Mouse (Mus musculus) erythroblast, embryonic 14.5 days (primary cell): Measurements from ENCODE around the gene Trp73. TPM values are rescaled to one million over a fixed set of nuclear protein-coding genes. Genes with fewer than 3 reads are reported as not detected.
A peak's percentile ranks its signal among the peaks of the same experiment; 100 is the strongest.

ENCODE experiments used
- H3K27me3 ChIP-seq: 2 replicates; pipeline ENCODE4 v1.6.1; 2012; ENCODE audit warnings: inconsistent platforms; ENCODE audit not compliant: control insufficient read depth
- H3K36me3 ChIP-seq: 2 replicates; pipeline ENCODE4 v1.6.1; 2012; ENCODE audit warnings: mild to moderate bottlenecking, inconsistent platforms; ENCODE audit not compliant: control insufficient read depth
- H3K4me1 ChIP-seq: 2 replicates; pipeline ENCODE4 v1.6.1; 2012; ENCODE audit warnings: inconsistent platforms; ENCODE audit not compliant: control insufficient read depth
- H3K4me3 ChIP-seq: replicated peaks from 2 replicates; pipeline ENCODE3; 2012; ENCODE audit warnings: moderate library complexity, mild to moderate bottlenecking, inconsistent platforms
- H3K9me3 ChIP-seq: 2 replicates; pipeline ENCODE4 v1.6.1; 2012; ENCODE audit warnings: low read length, inconsistent platforms, mixed read lengths; ENCODE audit not compliant: control insufficient read depth
- GATA1 ChIP-seq: IDR thresholded peaks from 2 replicates; pipeline ENCODE4 v1.6.1; 2012; ENCODE audit warnings: low read length, inconsistent platforms, mixed read lengths
- TAL1 ChIP-seq: IDR thresholded peaks from 3 replicates; pipeline ENCODE4 v1.6.1; 2012; ENCODE audit warnings: low read length, inconsistent platforms, mixed read lengths
- polyA plus RNA-seq: library from polyadenylated mRNA; stranded (reverse); fragments of >175 nt; gene quantifications from 2 replicates; pipeline ENCODE4 v1.2.3, GENCODE M21; 2012

Gene Trp73
- polyA plus RNA-seq, 1 experiment: 0.11 TPM

DNA sequence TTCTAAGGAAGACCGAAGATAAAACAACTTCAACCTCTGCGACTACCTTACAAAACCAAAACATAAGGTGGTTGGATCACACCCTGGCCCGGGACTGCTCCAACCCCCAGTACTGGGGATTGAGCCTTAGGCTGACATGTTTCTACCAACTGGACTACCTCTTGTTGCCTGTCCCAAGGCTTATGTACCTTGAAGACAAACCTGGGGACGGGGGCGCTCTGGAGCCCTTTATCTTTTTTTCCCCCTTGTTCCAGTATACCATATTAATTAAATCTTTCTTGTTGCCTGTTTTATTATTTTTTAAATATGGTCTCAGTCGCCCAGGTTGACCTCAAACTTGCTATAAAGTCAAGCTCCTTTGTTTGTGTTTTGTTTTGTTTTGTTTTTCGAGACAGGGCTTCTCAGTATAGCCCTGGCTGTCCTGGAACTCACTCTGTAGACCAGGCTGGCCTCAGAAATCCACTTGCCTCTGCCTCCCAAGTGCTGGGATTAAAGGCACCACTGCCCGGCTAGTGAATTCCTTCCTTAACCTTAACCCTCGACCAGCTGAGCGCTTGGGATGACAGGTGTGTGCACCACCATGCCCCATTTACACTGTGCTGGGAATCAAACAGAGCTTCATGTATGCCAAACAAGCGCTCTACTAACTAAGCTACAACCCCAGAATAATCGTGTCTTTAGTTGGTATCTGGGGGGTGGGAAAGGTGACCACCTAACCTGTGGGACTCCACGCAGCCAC lies 128.9 kb downstream of the Trp73 start:
- TF ChIP-seq TAL1 (no peak), GATA1 (no peak)
- Histone ChIP-seq H3K4me3 (peak overlapping the region; percentile 94), H3K36me3 (peaks cover 50% of the 10 kb centered on the region), H3K9me3 (no peaks in the 10 kb centered on the region), H3K4me1 (peaks cover 55% of the 10 kb centered on the region), H3K27me3 (no peaks in the 10 kb centered on the region)

DNA sequence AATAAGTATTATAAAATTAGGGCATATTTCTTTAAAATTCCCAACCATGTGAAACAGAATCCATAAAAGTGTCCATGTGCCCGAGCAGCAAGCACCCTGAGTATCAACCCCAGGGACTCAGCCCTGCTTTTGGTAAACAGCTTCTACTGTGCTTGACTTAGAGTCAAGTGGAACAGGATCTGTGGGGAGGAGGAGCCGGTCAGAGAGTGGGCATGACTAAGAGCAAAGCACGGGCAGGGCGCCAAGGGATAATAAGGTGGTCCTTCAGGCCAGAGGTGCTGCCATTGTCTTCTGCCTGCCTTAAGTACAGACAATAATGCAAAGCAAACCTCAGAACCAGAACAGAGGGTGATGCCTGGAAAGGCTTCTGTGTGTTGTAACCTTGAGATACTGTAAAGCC lies 132.2 kb downstream of the Trp73 start:
- Histone ChIP-seq H3K4me3 (no peak overlapping the region), H3K4me1 (peaks cover 23% of the 10 kb centered on the region), H3K9me3 (no peaks in the 10 kb centered on the region), H3K27me3 (no peaks in the 10 kb centered on the region), H3K36me3 (peaks cover 51% of the 10 kb centered on the region)
- TF ChIP-seq TAL1 (no peak), GATA1 (no peak)

DNA sequence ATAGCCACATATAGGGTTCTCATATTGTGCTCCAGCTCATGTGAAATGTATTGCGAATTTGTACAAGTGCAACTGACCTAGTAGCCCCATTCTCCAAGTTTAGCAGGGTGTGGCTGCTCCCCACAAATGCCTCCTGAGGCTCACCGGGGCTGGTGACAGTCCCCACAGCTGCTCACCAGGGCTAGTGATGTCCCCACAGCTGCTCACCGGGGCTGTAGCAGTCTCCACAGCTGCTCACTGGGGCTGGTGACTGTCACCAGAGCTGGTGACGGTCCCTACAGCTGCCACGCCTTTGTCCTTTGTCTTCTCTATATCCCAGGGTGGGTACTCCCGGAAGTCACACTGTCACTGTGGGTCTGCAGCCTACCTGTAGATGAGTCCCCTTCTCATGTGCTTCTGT lies 133.7 kb downstream of the Trp73 start:
- Histone ChIP-seq H3K27me3 (no peaks in the 10 kb centered on the region), H3K4me1 (peaks cover 12% of the 10 kb centered on the region), H3K4me3 (no peak overlapping the region), H3K36me3 (peaks cover 61% of the 10 kb centered on the region), H3K9me3 (no peaks in the 10 kb centered on the region)
- no peak for TF ChIP-seq GATA1
- no peak for TF ChIP-seq TAL1

Other genes with a start within 250 kb of the Trp73 start
- 30.6 and 35.2 TPM in 2 replicates for gene A430005L14Rik, start 183.0 kb downstream of the Trp73 start, polyA plus RNA-seq
- 0.75 and 2.1 TPM in 2 replicates for gene Dffb, start 165.1 kb downstream of the Trp73 start, polyA plus RNA-seq
- 1.2 and 1.3 TPM in 2 replicates for gene Cep104, start 165.0 kb downstream of the Trp73 start, polyA plus RNA-seq
- gene Lrrc47, start 128.5 kb downstream of the Trp73 start, polyA plus RNA-seq: 10.4 and 11.2 TPM in 2 replicates
- 35.8 and 57.8 TPM in 2 replicates for gene Smim1, start 114.0 kb downstream of the Trp73 start, polyA plus RNA-seq
- not detected in 2 replicates for gene Ccdc27, start 97.5 kb downstream of the Trp73 start, polyA plus RNA-seq
- 1.4 and 1.9 TPM in 2 replicates for gene Wrap73, start 2.2 kb upstream of the Trp73 start, polyA plus RNA-seq
- 30.6 and 36.0 TPM in 2 replicates for gene Tprgl, start 20.5 kb upstream of the Trp73 start, polyA plus RNA-seq
- under 0.01 TPM in 1 of 2 replicates, not detected in the other for gene Megf6, start 30.5 kb upstream of the Trp73 start, polyA plus RNA-seq
- gene Arhgef16, start 161.5 kb upstream of the Trp73 start, polyA plus RNA-seq: 0.02 TPM in 1 of 2 replicates, not detected in the other
- not detected in 2 replicates for gene B230104I21Rik, start 195.9 kb upstream of the Trp73 start, polyA plus RNA-seq